Mouse (Mus musculus) right cerebral cortex, postnatal 25 days (tissue): ENCODE measurements at regions not wholly inside any gene's neighbourhood (a gene's known extent, or its start where the extent isn't known, plus 50 kb on each side); places are given as distances from the start of the nearest gene placed in this dataset.
A peak's percentile ranks its signal among the peaks of the same experiment; 100 is the strongest.
"Not testable (repeated sequence)": the region's sequence is repeated elsewhere in the genome, so short reads cannot be mapped to it uniquely, and the experiment has no call there.

ENCODE experiments used
- DNase-seq: peaks from one replicate; pipeline ENCODE4 v3.0.0; 2022

GRCm38 (mm10) chr14:124801589-124801988, 124.7 kb upstream of the Fgf14 start:
- not testable (repeated sequence) for DNase-seq

GRCm38 (mm10) chr14:124800421-124800820, 123.5 kb upstream of the Fgf14 start:
- DNase-seq = no peak

- DNase-seq = no peak
Observed at GRCm38 (mm10) chr14:124775402-124775801, 98.5 kb upstream of the Fgf14 start.

- no peak for DNase-seq
Observed at GRCm38 (mm10) chr14:124767996-124768395, 91.1 kb upstream of the Fgf14 start.

GRCm38 (mm10) chr14:124767234-124767633, 90.3 kb upstream of the Fgf14 start:
- no peak for DNase-seq

GRCm38 (mm10) chr14:124742491-124742890, 65.6 kb upstream of the Fgf14 start:
- DNase-seq = peak; percentile 9
